16 mouse cellular contexts compared by ENCODE assay signal in the genomic region with DNA sequence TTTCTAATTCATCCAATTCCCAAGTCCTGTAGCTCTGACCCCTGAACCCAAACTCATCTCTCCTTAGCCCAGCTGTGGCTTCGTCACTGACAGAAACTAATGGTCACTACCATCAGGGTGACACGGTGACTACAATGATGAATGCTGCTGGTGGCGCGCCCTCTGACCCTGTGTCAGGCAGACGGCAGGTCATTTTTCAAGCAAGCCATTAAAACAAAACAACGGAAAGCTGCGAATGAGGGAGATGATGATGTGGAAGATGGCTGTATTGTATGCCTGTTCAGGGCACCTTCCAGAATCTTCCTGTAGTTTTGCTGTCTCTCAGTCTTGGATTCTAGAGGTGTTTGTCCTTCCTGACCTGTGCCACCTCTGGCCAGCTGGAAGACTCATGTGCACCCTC. TPM values are rescaled to one million over a fixed set of nuclear protein-coding genes. Genes with fewer than 3 reads are reported as not detected.
"Had no signal": no experiment of that assay in that cellular context is flagged by ENCODE, and none has a peak within 500 bp of the region (broad histone marks: within the 10 kb centered on the region; RNA-seq: fewer than 3 reads in every experiment).

No protein-coding gene starts in this region.

- H3K4me3 ChIP-seq: intestine, embryonic 15.5 days; kidney, embryonic 15.5 days; left cerebral cortex, adult 2 months; midbrain, embryonic 12.5 days; midbrain, embryonic 15.5 days had no signal

- H3K9ac ChIP-seq: intestine, embryonic 15.5 days; kidney, embryonic 15.5 days; liver, embryonic 14.5 days; liver, postnatal 0 days; midbrain, embryonic 12.5 days; midbrain, embryonic 15.5 days had no signal

- ATAC-seq: intestine, embryonic 15.5 days; liver, postnatal 0 days; midbrain, embryonic 15.5 days had no signal

- H3K4me1 ChIP-seq: intestine, embryonic 15.5 days; kidney, embryonic 15.5 days; midbrain, embryonic 12.5 days; midbrain, embryonic 15.5 days had no signal

- H3K9me3 ChIP-seq: intestine, embryonic 15.5 days; kidney, embryonic 15.5 days; midbrain, embryonic 12.5 days; midbrain, embryonic 15.5 days had no signal

- DNase-seq: kidney, adult 11 months; kidney, adult 8-10 months; layer of hippocampus, postnatal 36 days; liver, postnatal 0 days; retina, postnatal 1 day; thymus, adult 18-20 months; thymus, postnatal 36 days had no signal

- H3K4me2 ChIP-seq: intestine, embryonic 15.5 days; kidney, embryonic 15.5 days; midbrain, embryonic 12.5 days; midbrain, embryonic 15.5 days had no signal

- H3K27ac ChIP-seq: intestine, embryonic 15.5 days; kidney, embryonic 15.5 days; left cerebral cortex, adult 2 months; liver, embryonic 14.5 days; midbrain, embryonic 12.5 days; midbrain, embryonic 15.5 days had no signal

- H3K36me3 ChIP-seq: intestine, embryonic 15.5 days; kidney, embryonic 15.5 days; midbrain, embryonic 12.5 days; midbrain, embryonic 15.5 days had no signal

- H3K27me3 ChIP-seq: intestine, embryonic 15.5 days; kidney, embryonic 15.5 days; midbrain, embryonic 12.5 days; midbrain, embryonic 15.5 days had no signal

RNA-seq across cellular contexts. Expression of a gene that starts 8.0 kb away (rescaled TPM):
- polyA plus RNA-seq: limb, embryonic 11.5 days; liver, adult 2 months; liver, postnatal 0 days; spleen, adult 2 months had no signal
